In the genomic region with DNA sequence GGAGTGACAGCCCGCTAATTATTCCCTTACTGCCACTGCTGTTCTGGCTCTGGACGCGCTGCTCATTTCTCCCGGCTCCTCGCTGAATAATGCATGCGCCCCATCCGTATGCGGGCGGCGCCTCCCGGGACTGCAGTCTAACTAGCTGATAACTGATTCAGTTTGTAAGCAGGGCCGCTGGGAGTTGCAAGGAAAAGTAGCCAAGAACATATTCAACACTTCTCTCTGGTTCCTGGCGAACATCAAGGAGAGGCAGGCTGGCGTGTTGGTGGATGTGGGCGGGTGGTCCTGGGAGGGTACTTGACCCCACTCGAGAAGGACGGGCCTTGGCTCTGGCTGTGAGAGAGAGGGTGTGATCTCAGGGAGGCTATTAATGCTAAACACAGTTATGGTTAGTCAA, we compare ENCODE assay signal across 10 mouse cellular contexts. TPM values are rescaled to one million over a fixed set of nuclear protein-coding genes. Genes with fewer than 3 reads are reported as not detected.
A peak's percentile ranks its signal among the peaks of the same experiment; 100 is the strongest.
DNase-seq lines count a peak whose midpoint lies in the region; ATAC-seq and TF ChIP-seq lines count a peak whose summit lies in the region.
"Had no signal": no experiment of that assay in that cellular context is flagged by ENCODE, and none has a peak within 500 bp of the region (broad histone marks: within the 10 kb centered on the region; RNA-seq: fewer than 3 reads in every experiment).

No protein-coding gene starts in this region.

- H3K9ac ChIP-seq in liver, postnatal 0 days (replicated peaks), result no peak overlapping the region
- H3K9ac ChIP-seq in forebrain, postnatal 0 days, result peak overlapping the region; percentile 55; the same call in 1 of the 2 replicates
- no peak overlapping the region for H3K9ac ChIP-seq in lung, embryonic 15.5 days

- no peak overlapping the region for H3K4me3 ChIP-seq in liver, postnatal 0 days (ENCODE audit: low read depth, low read length)
- peak overlapping the region; percentile 38 for H3K4me3 ChIP-seq in forebrain, postnatal 0 days (ENCODE audit: low read depth, low read length)
- peak overlapping the region; percentile 25; the same call in 1 of the 2 replicates for H3K4me3 ChIP-seq in lung, embryonic 15.5 days

- TF ChIP-seq CTCF in liver, postnatal 0 days (IDR thresholded peaks at IDR 0.05; ENCODE audit: low read depth), result no peak
- peak; percentile 68 for TF ChIP-seq CTCF in forebrain, postnatal 0 days (IDR thresholded peaks at IDR 0.05; ENCODE audit: low read depth)

- H3K9me3 ChIP-seq in liver, postnatal 0 days (ENCODE audit: low read length), result no peaks in the 10 kb centered on the region
- H3K9me3 ChIP-seq in forebrain, postnatal 0 days (ENCODE audit: low read length), result no peaks in the 10 kb centered on the region
- H3K9me3 ChIP-seq in lung, embryonic 15.5 days, result no peaks in the 10 kb centered on the region

- TF ChIP-seq EP300 in liver, postnatal 0 days (IDR thresholded peaks at IDR 0.05; ENCODE audit: low read depth), result no peak

- H3K4me1 ChIP-seq in liver, postnatal 0 days (ENCODE audit: insufficient read depth), result no peaks in the 10 kb centered on the region
- H3K4me1 ChIP-seq in forebrain, postnatal 0 days (ENCODE audit: insufficient read depth), result peaks cover 8% of the 10 kb centered on the region
- peaks cover 29% of the 10 kb centered on the region for H3K4me1 ChIP-seq in lung, embryonic 15.5 days

- 21% methylated on average over 17 of the region's 17 CpGs for WGBS in liver, postnatal 0 days (ENCODE audit: insufficient replicate concordance)
- 3% methylated on average over 17 of the region's 17 CpGs for WGBS in forebrain, postnatal 0 days
- WGBS in lung, embryonic 15.5 days, result 3% methylated on average over 17 of the region's 17 CpGs

- H3K36me3 ChIP-seq in liver, postnatal 0 days (replicated peaks; ENCODE audit: insufficient read depth, low read length), result no peaks in the 10 kb centered on the region
- no peaks in the 10 kb centered on the region for H3K36me3 ChIP-seq in forebrain, postnatal 0 days (ENCODE audit: insufficient read depth)
- no peaks in the 10 kb centered on the region for H3K36me3 ChIP-seq in lung, embryonic 15.5 days

- intact Hi-C loops in heart, postnatal 14 days (cut with DNase I), result no loop called here

- H3K27ac ChIP-seq in liver, postnatal 0 days (ENCODE audit: low read depth), result no peak overlapping the region
- peak overlapping the region; percentile 96 for H3K27ac ChIP-seq in forebrain, postnatal 0 days (ENCODE audit: low read depth, low read length)
- peak overlapping the region; percentile 62 for H3K27ac ChIP-seq in lung, embryonic 15.5 days

- ATAC-seq in liver, postnatal 0 days, result no peak
- peak; percentile 94 for ATAC-seq in forebrain, postnatal 0 days
- peak; percentile 51; the same call in 1 of the 2 replicates for ATAC-seq in lung, embryonic 15.5 days (ENCODE audit: borderline replicate concordance, extremely low read depth, low FRiP score, low TSS enrichment)

- DNase-seq in liver, result peak; percentile 32
- DNase-seq in liver, postnatal 0 days, result no peak
- DNase-seq in forebrain, postnatal 0 days, result peak; percentile 95
- DNase-seq in heart, postnatal 14 days, result peak; percentile 68 to 69
- peak; percentile 82 to 90 for DNase-seq in layer of hippocampus, adult 18-20 months (ENCODE audit: low spot score in 2 of 2)
- DNase-seq in right cerebral cortex, postnatal 14 days, result peak; percentile 82
- no peak for DNase-seq in spleen, postnatal 10 days (ENCODE audit: low spot score in 2 of 2)

- no peak overlapping the region for H3K4me2 ChIP-seq in liver, postnatal 0 days (ENCODE audit: low read depth, low read length)
- peak overlapping the region; percentile 62 for H3K4me2 ChIP-seq in forebrain, postnatal 0 days (ENCODE audit: low read depth)
- peak overlapping the region; percentile 62 for H3K4me2 ChIP-seq in lung, embryonic 15.5 days

- peaks cover 7% of the 10 kb centered on the region; the same call in 1 of the 2 replicates for H3K27me3 ChIP-seq in liver, postnatal 0 days (ENCODE audit: insufficient read depth, low read length)
- H3K27me3 ChIP-seq in forebrain, postnatal 0 days (ENCODE audit: insufficient read depth, low read length), result no peaks in the 10 kb centered on the region
- H3K27me3 ChIP-seq in lung, embryonic 15.5 days, result no peaks in the 10 kb centered on the region
- H3K27me3 ChIP-seq: CH12.LX had no signal

RNA-seq across cellular contexts. Expression of gene Gm26897, which starts 28.4 kb away (rescaled TPM):
- polyA plus RNA-seq in liver, postnatal 0 days (2015; fragmentation: Nextera tagmentation; extraction: Ambion mirVana), result not detected in 2 replicates
- not detected in 2 replicates for total RNA-seq in forebrain, postnatal 0 days (2014; rRNA removed)
- polyA plus RNA-seq in forebrain, postnatal 0 days (2015; fragmentation: Nextera tagmentation; extraction: Ambion mirVana), result not detected in 2 replicates
- total RNA-seq in heart, postnatal 14 days (2021), result not detected
- total RNA-seq in layer of hippocampus, adult 18-20 months (2021), result not detected
- not detected in 2 replicates for polyA plus RNA-seq in lung, embryonic 15.5 days (2015; fragmentation: Nextera tagmentation; extraction: Ambion mirVana)
- total RNA-seq: CH12.LX; hematopoietic stem cell, adult 5-6 weeks had no signal

Comparison
In these comparisons a context has a peak if more than half of its experiments do, and no peak if none do; other contexts are left out.
1. DNase-seq: peak in liver (single experiment), forebrain, postnatal 0 days (single experiment), heart, postnatal 14 days (2 of 2), layer of hippocampus, adult 18-20 months (2 of 2) and right cerebral cortex, postnatal 14 days (single experiment); none in liver, postnatal 0 days (single experiment) and spleen, postnatal 10 days (0 of 2).